Mouse (Mus musculus): ENCODE measurements around the gene Slc11a2. TPM values are rescaled to one million over a fixed set of nuclear protein-coding genes. Genes with fewer than 3 reads are reported as not detected.

Slc11a2 gene
- polyA plus RNA-seq, 1 experiment from 2014 or later = 36.8 TPM

GRCm38 (mm10) chr15:100461646-100462045, 36.8 kb upstream of the Slc11a2 start:
- Histone ChIP-seq H3K27me3 (ENCODE audit: insufficient read depth, low read length) (no peaks in the 10 kb centered on the region), H3K9me3 (ENCODE audit: low read length) (no peaks in the 10 kb centered on the region), H3K27ac (ENCODE audit: low read length) (peak overlapping the region; percentile 8; the same call in 1 of the 2 replicates), H3K9ac (replicated peaks; ENCODE audit: low read length) (no peak overlapping the region), H3K36me3 (ENCODE audit: insufficient read depth, low read length) (no peaks in the 10 kb centered on the region), H3K4me2 (replicated peaks; ENCODE audit: low read depth, low read length) (no peak overlapping the region), H3K4me1 (ENCODE audit: insufficient read depth, low read length) (peaks cover 12% of the 10 kb centered on the region; the same call in 1 of the 2 replicates), H3K4me3 (ENCODE audit: low read length) (no peak overlapping the region)
- 60% methylated on average over 9 of the region's 9 CpGs for WGBS
- ATAC-seq (ENCODE audit: low FRiP score, low TSS enrichment) = no peak

GRCm38 (mm10) chr15:100460942-100461341, 36.1 kb upstream of the Slc11a2 start:
- Histone ChIP-seq H3K4me2 (replicated peaks; ENCODE audit: low read depth, low read length) (peak overlapping the region; percentile 40), H3K4me3 (ENCODE audit: low read length) (no peak overlapping the region; the same call in 1 of the 2 replicates), H3K9ac (replicated peaks; ENCODE audit: low read length) (0 out of 2 replicates have a peak overlapping the region, but pooled peaks have one; percentile 43), H3K4me1 (ENCODE audit: insufficient read depth, low read length) (peaks cover 12% of the 10 kb centered on the region; the same call in 1 of the 2 replicates), H3K27ac (ENCODE audit: low read length) (no peak overlapping the region), H3K27me3 (ENCODE audit: insufficient read depth, low read length) (no peaks in the 10 kb centered on the region), H3K9me3 (ENCODE audit: low read length) (no peaks in the 10 kb centered on the region), H3K36me3 (ENCODE audit: insufficient read depth, low read length) (no peaks in the 10 kb centered on the region)
- ATAC-seq (ENCODE audit: low FRiP score, low TSS enrichment) = no peak; the same call in 1 of the 2 replicates
- WGBS = 10% methylated on average over 12 of the region's 12 CpGs

DNA sequence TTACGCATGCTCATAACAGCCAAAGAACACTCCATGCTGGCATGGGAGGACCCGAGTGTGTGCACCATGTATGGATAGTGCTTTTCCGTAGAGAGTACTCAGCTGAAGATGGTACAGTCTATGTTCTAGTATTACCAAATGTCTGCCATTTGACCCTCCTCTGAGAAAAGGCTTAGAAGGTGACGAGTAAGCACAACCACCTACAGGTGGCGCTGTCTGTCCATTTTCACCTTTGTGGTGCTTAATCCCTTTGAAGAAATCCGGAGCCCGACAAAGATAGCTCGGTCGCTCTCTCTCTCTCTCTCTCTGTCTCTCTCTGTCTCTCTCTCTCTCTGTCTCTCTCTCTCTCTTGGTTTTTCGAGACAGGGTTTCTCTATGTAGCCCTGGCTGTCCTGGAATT, 33.2 kb upstream of the Slc11a2 start:
- no peak overlapping the region for H3K27ac ChIP-seq (ENCODE audit: low read length)
- no peak overlapping the region for H3K9ac ChIP-seq (replicated peaks; ENCODE audit: low read length)
- WGBS = 47% methylated on average over 10 of the region's 10 CpGs
- no peaks in the 10 kb centered on the region for H3K36me3 ChIP-seq (ENCODE audit: insufficient read depth, low read length)
- H3K4me2 ChIP-seq (replicated peaks; ENCODE audit: low read depth, low read length) = no peak overlapping the region
- H3K4me1 ChIP-seq (ENCODE audit: insufficient read depth, low read length) = peaks cover 12% of the 10 kb centered on the region; the same call in 1 of the 2 replicates
- peak; percentile 50; the same call in 1 of the 2 replicates for ATAC-seq (ENCODE audit: low FRiP score, low TSS enrichment)
- no peak overlapping the region for H3K4me3 ChIP-seq (ENCODE audit: low read length)
- H3K27me3 ChIP-seq (ENCODE audit: insufficient read depth, low read length) = no peaks in the 10 kb centered on the region
- no peaks in the 10 kb centered on the region for H3K9me3 ChIP-seq (ENCODE audit: low read length)

- peak; percentile 64 for ATAC-seq (ENCODE audit: low FRiP score, low TSS enrichment)
- no peaks in the 10 kb centered on the region for H3K27me3 ChIP-seq (ENCODE audit: insufficient read depth, low read length)
- WGBS = 6% methylated on average over 17 of the region's 17 CpGs
- 0 out of 2 replicates have a peak overlapping the region, but pooled peaks have one; percentile 12 for H3K4me2 ChIP-seq (replicated peaks; ENCODE audit: low read depth, low read length)
- no peak overlapping the region for H3K4me3 ChIP-seq (ENCODE audit: low read length)
- no peaks in the 10 kb centered on the region for H3K9me3 ChIP-seq (ENCODE audit: low read length)
- H3K27ac ChIP-seq (ENCODE audit: low read length) = no peak overlapping the region
- H3K36me3 ChIP-seq (ENCODE audit: insufficient read depth, low read length) = no peaks in the 10 kb centered on the region
- H3K4me1 ChIP-seq (ENCODE audit: insufficient read depth, low read length) = peaks cover 12% of the 10 kb centered on the region; the same call in 1 of the 2 replicates
- no peak overlapping the region for H3K9ac ChIP-seq (replicated peaks; ENCODE audit: low read length)
These were observed 32.5 kb upstream of the Slc11a2 start for GRCm38 (mm10) chr15:100457340-100457739.

DNA sequence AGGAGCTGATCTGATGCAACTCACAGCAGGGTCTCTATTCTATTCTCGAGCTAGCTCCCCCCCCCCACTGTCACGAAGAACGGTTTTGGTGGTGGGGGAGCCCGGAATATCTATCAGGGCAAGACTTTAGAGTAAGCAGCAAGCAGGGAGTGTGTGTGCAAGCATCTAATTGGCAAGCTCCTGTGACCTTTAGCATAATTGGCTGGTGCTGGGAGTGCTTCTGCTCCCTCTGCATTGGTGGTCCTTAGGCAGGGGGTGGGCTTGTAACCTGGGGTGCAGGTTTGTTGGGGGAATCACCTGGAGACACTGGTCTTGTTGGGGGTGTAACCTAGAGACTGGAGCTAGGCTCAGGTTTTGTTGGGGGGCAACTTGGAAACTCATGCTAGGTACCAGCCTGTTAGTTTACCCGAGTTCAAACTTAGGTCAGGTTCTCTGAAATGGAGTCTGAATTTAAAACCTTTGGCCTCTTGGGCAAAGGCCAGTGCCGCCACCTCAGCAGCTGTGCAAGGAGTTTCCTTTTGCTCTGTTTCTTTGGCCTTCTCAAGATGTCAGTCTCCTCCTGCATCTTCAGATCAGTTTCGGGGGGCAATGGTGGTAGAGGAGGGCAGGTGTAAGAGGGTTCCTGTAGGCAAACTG, 31.6 kb upstream of the Slc11a2 start:
- no peak overlapping the region for H3K4me3 ChIP-seq (ENCODE audit: low read length)
- ATAC-seq (ENCODE audit: low FRiP score, low TSS enrichment) = no peak
- H3K36me3 ChIP-seq (ENCODE audit: insufficient read depth, low read length) = no peaks in the 10 kb centered on the region
- no peaks in the 10 kb centered on the region for H3K27me3 ChIP-seq (ENCODE audit: insufficient read depth, low read length)
- H3K9ac ChIP-seq (replicated peaks; ENCODE audit: low read length) = no peak overlapping the region
- 69% methylated on average over 7 of the region's 7 CpGs for WGBS
- no peaks in the 10 kb centered on the region for H3K9me3 ChIP-seq (ENCODE audit: low read length)
- peaks cover 4% of the 10 kb centered on the region; the same call in 1 of the 2 replicates for H3K4me1 ChIP-seq (ENCODE audit: insufficient read depth, low read length)
- H3K27ac ChIP-seq (ENCODE audit: low read length) = no peak overlapping the region
- no peak overlapping the region for H3K4me2 ChIP-seq (replicated peaks; ENCODE audit: low read depth, low read length)

- WGBS = 85% methylated on average over 11 of the region's 11 CpGs
- Histone ChIP-seq H3K4me1 (ENCODE audit: insufficient read depth, low read length) (no peaks in the 10 kb centered on the region), H3K4me2 (replicated peaks; ENCODE audit: low read depth, low read length) (no peak overlapping the region), H3K9ac (replicated peaks; ENCODE audit: low read length) (no peak overlapping the region), H3K4me3 (ENCODE audit: low read length) (no peak overlapping the region), H3K27ac (ENCODE audit: low read length) (no peak overlapping the region), H3K36me3 (ENCODE audit: insufficient read depth, low read length) (no peaks in the 10 kb centered on the region), H3K9me3 (ENCODE audit: low read length) (no peaks in the 10 kb centered on the region), H3K27me3 (ENCODE audit: insufficient read depth, low read length) (no peaks in the 10 kb centered on the region)
- no peak for ATAC-seq (ENCODE audit: low FRiP score, low TSS enrichment)
These were observed 27.6 kb upstream of the Slc11a2 start for GRCm38 (mm10) chr15:100452486-100452885.

- H3K27ac ChIP-seq (ENCODE audit: low read length) = no peak overlapping the region
- no peak overlapping the region for H3K4me3 ChIP-seq (ENCODE audit: low read length)
- 51% methylated on average over 16 of the region's 16 CpGs for WGBS
- no peaks in the 10 kb centered on the region for H3K4me1 ChIP-seq (ENCODE audit: insufficient read depth, low read length)
- H3K4me2 ChIP-seq (replicated peaks; ENCODE audit: low read depth, low read length) = no peak overlapping the region
- H3K36me3 ChIP-seq (ENCODE audit: insufficient read depth, low read length) = no peaks in the 10 kb centered on the region
- H3K27me3 ChIP-seq (ENCODE audit: insufficient read depth, low read length) = no peaks in the 10 kb centered on the region
- H3K9ac ChIP-seq (replicated peaks; ENCODE audit: low read length) = no peak overlapping the region
- no peak for ATAC-seq (ENCODE audit: low FRiP score, low TSS enrichment)
- no peaks in the 10 kb centered on the region for H3K9me3 ChIP-seq (ENCODE audit: low read length)
These were observed 26.4 kb upstream of the Slc11a2 start for GRCm38 (mm10) chr15:100451245-100451644.

DNA sequence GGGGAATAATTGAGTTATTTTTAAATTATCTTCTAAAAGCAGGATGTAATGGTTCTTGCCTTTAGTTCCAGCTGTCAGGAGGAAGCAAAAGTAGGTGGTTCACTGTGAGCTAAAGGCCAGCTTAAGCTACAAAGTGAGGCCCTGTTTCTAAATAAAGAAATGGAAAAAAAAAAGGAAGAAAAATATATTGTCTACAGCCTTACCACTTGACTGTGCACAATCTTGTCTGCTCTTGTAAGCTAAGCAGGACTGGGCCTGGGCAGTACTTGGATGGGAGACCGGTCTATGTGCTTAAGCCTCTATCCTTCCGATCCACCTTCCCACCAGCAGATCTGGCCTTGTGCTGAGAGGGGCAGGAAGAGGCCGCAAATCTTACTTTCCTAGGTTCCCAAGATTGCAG, 24.6 kb upstream of the Slc11a2 start:
- Histone ChIP-seq H3K36me3 (ENCODE audit: insufficient read depth, low read length) (no peaks in the 10 kb centered on the region), H3K9me3 (ENCODE audit: low read length) (no peaks in the 10 kb centered on the region), H3K4me1 (ENCODE audit: insufficient read depth, low read length) (no peaks in the 10 kb centered on the region), H3K27ac (ENCODE audit: low read length) (no peak overlapping the region), H3K4me2 (replicated peaks; ENCODE audit: low read depth, low read length) (no peak overlapping the region), H3K9ac (replicated peaks; ENCODE audit: low read length) (no peak overlapping the region), H3K27me3 (ENCODE audit: insufficient read depth, low read length) (no peaks in the 10 kb centered on the region), H3K4me3 (ENCODE audit: low read length) (no peak overlapping the region)
- no peak for ATAC-seq (ENCODE audit: low FRiP score, low TSS enrichment)
- 66% methylated on average over 3 of the region's 3 CpGs for WGBS

GRCm38 (mm10) chr15:100448572-100448971, 23.7 kb upstream of the Slc11a2 start:
- H3K4me3 ChIP-seq (ENCODE audit: low read length) = no peak overlapping the region
- H3K27ac ChIP-seq (ENCODE audit: low read length) = no peak overlapping the region
- H3K9me3 ChIP-seq (ENCODE audit: low read length) = no peaks in the 10 kb centered on the region
- no peak overlapping the region for H3K4me2 ChIP-seq (replicated peaks; ENCODE audit: low read depth, low read length)
- 82% methylated on average over 4 of the region's 4 CpGs for WGBS
- peaks cover 8% of the 10 kb centered on the region; the same call in 1 of the 2 replicates for H3K4me1 ChIP-seq (ENCODE audit: insufficient read depth, low read length)
- H3K36me3 ChIP-seq (ENCODE audit: insufficient read depth, low read length) = no peaks in the 10 kb centered on the region
- no peaks in the 10 kb centered on the region for H3K27me3 ChIP-seq (ENCODE audit: insufficient read depth, low read length)
- ATAC-seq (ENCODE audit: low FRiP score, low TSS enrichment) = no peak
- no peak overlapping the region for H3K9ac ChIP-seq (replicated peaks; ENCODE audit: low read length)

GRCm38 (mm10) chr15:100446887-100447286, 22.0 kb upstream of the Slc11a2 start:
- H3K27ac ChIP-seq (ENCODE audit: low read length) = no peak overlapping the region
- no peaks in the 10 kb centered on the region for H3K27me3 ChIP-seq (ENCODE audit: insufficient read depth, low read length)
- H3K36me3 ChIP-seq (ENCODE audit: insufficient read depth, low read length) = no peaks in the 10 kb centered on the region
- H3K9ac ChIP-seq (replicated peaks; ENCODE audit: low read length) = no peak overlapping the region
- 91% methylated on average over 2 of the region's 2 CpGs for WGBS
- no peaks in the 10 kb centered on the region for H3K9me3 ChIP-seq (ENCODE audit: low read length)
- no peak overlapping the region for H3K4me2 ChIP-seq (replicated peaks; ENCODE audit: low read depth, low read length)
- peaks cover 11% of the 10 kb centered on the region; the same call in 1 of the 2 replicates for H3K4me1 ChIP-seq (ENCODE audit: insufficient read depth, low read length)
- no peak for ATAC-seq (ENCODE audit: low FRiP score, low TSS enrichment)
- H3K4me3 ChIP-seq (ENCODE audit: low read length) = no peak overlapping the region

All from kidney, embryonic 16.5 days (tissue).